Mouse (Mus musculus) MEL (cell line): ENCODE data around the gene Sez6l2.

Experiments
- CTCF ChIP-seq, 3 experiments: IDR thresholded peaks in 2 of 3; conservative IDR thresholded peaks in 1 of 3; 2 replicates each; pipeline ENCODE4 v1.5.1; 2011 to 2012; ENCODE audit warnings: low read length in 3 of 3, low read depth in 2 of 3, mild to moderate bottlenecking in 2 of 3, improper control_type of control experiment in 1 of 3, inconsistent platforms in 1 of 3, mixed read lengths in 1 of 3, moderate library complexity in 1 of 3; ENCODE audit not compliant: control insufficient read depth in 1 of 3, insufficient read depth in 1 of 3, poor library complexity in 1 of 3, severe bottlenecking in 1 of 3
- EP300 ChIP-seq, 2 experiments: IDR thresholded peaks; 2 replicates each; pipeline ENCODE4 v1.6.1; 2011; ENCODE audit warnings: improper control_type of control experiment in 2 of 2, low read length in 2 of 2, low read depth in 1 of 2, mild to moderate bottlenecking in 1 of 2
- GATA1 ChIP-seq: IDR thresholded peaks from 2 replicates; pipeline ENCODE4 v1.6.1; 2011; ENCODE audit warnings: low read depth, low read length, improper control_type of control experiment
- KAT2A ChIP-seq: conservative IDR thresholded peaks from 2 replicates; pipeline ENCODE4 v1.6.1; 2012; ENCODE audit warnings: low read depth, low read length, improper control_type of control experiment, inconsistent platforms
- MEF2A ChIP-seq: IDR thresholded peaks from 2 replicates; pipeline ENCODE4 v1.6.1; 2014; ENCODE audit warnings: low read depth, mild to moderate bottlenecking, inconsistent platforms, low read length, improper control_type of control experiment; ENCODE audit not compliant: poor library complexity, insufficient replicate concordance, severe bottlenecking; ENCODE audit errors: extremely low read depth
- POLR2A ChIP-seq, 2 experiments: IDR thresholded peaks; 2 replicates each; pipeline ENCODE4 v1.6.1; 2011 to 2012; ENCODE audit warnings: low read length in 2 of 2, mild to moderate bottlenecking in 2 of 2, control low read depth in 1 of 2, improper control_type of control experiment in 1 of 2, low read depth in 1 of 2, moderate library complexity in 1 of 2; ENCODE audit not compliant: control insufficient read depth in 1 of 2, insufficient read depth in 1 of 2, poor library complexity in 1 of 2
- POLR2AphosphoS2 ChIP-seq: IDR thresholded peaks from 2 replicates; pipeline ENCODE4 v1.6.1; 2011; ENCODE audit warnings: low read length, improper control_type of control experiment
- POLR2AphosphoS5 ChIP-seq: IDR thresholded peaks from 2 replicates; pipeline ENCODE4 v1.6.1; 2012; ENCODE audit warnings: low read depth, borderline replicate concordance, mild to moderate bottlenecking, inconsistent platforms, low read length, moderate library complexity, mixed read lengths
- RCOR1 ChIP-seq: IDR thresholded peaks from 2 replicates; pipeline ENCODE4 v1.6.1; 2012; ENCODE audit warnings: low read depth, mild to moderate bottlenecking, inconsistent platforms, low read length, improper control_type of control experiment
- SIN3A ChIP-seq: IDR thresholded peaks from 2 replicates; pipeline ENCODE4 v1.6.1; 2012; ENCODE audit warnings: low read length, improper control_type of control experiment, inconsistent platforms
- USF1 ChIP-seq: IDR thresholded peaks from 2 replicates; pipeline ENCODE4 v1.6.1; 2014; ENCODE audit warnings: low read depth, mild to moderate bottlenecking, inconsistent platforms, low read length, improper control_type of control experiment, moderate library complexity
- USF2 ChIP-seq, 2 experiments: IDR thresholded peaks; 2 replicates each; pipeline ENCODE4 v1.6.1; 2011 to 2012; ENCODE audit warnings: improper control_type of control experiment in 2 of 2, low read length in 2 of 2, borderline replicate concordance in 1 of 2, inconsistent platforms in 1 of 2, low read depth in 1 of 2, mild to moderate bottlenecking in 1 of 2; ENCODE audit not compliant: insufficient read depth in 1 of 2

DNA sequence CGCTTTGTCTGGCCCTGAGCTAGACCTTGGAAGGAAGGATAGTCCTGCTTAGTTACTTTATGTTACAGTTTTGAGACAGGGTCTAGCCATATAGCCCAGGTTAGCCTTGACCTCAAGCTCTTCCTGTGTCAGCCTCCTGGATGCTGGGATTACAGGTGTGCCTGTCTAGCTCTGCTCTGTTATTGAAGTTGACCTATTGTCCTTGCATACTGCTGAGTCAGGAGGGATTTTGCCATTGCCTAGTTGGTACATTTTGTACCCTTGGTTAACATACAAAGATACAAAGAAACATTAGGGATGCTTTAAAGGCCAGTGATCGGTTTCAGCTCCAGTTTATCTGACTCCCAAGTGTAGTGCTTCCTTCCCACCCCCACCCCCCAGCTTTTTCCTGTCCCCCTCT lies 17.7 kb upstream of the Sez6l2 start:
- TF ChIP-seq POLR2AphosphoS5, result no peak
- no peak for TF ChIP-seq POLR2AphosphoS2
- no peak for TF ChIP-seq CTCF (IDR thresholded peaks at IDR 0.05 in 2 of 3, conservative IDR thresholded peaks at IDR 0.05 in 1 of 3; ENCODE audit: control insufficient read depth in 1 of 3, insufficient read depth in 1 of 3, low read depth in 2 of 3, low read length in 3 of 3, poor library complexity in 1 of 3, severe bottlenecking in 1 of 3)
- TF ChIP-seq USF1, result no peak
- TF ChIP-seq POLR2A (IDR thresholded peaks at IDR 0.05; ENCODE audit: control insufficient read depth in 1 of 2, insufficient read depth in 1 of 2, low read depth in 1 of 2, low read length in 2 of 2, poor library complexity in 1 of 2), result no peak
- TF ChIP-seq MEF2A, result no peak
- no peak for TF ChIP-seq SIN3A
- TF ChIP-seq EP300 (IDR thresholded peaks at IDR 0.05; ENCODE audit: low read depth in 1 of 2, low read length in 2 of 2), result no peak
- no peak for TF ChIP-seq KAT2A
- TF ChIP-seq GATA1, result no peak
- TF ChIP-seq USF2 (IDR thresholded peaks at IDR 0.05; ENCODE audit: borderline replicate concordance in 1 of 2, insufficient read depth in 1 of 2, low read depth in 1 of 2, low read length in 2 of 2), result no peak
- no peak for TF ChIP-seq RCOR1
